Mouse (Mus musculus): ENCODE results near the gene Epha10.

The Epha10 gene

DNA sequence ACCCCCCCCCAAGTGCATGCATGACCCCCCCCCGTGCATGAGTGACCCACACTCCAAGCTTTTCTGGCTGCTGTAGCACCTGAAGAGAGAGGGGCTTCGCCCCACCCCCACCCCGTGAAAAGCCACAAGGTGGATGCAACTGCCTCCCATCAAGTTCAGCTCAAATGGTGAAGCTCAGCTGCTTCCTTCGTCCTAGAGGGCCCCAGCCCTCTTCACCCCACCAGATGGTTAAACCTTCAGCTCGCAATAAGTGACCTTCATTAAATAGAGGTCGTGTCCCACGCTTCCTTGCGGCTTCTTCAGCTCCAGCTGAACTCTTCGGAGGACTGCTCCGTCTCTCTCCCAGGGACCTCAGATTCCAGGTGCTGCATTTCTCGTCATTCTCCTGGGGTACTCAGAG is at the start of gene Epha10:
Epha10 (plus strand) TSS at position 301 of the 400 bp plus-strand sequence.
- DNase-seq: no peak

- no peak for DNase-seq
Observed at GRCm38 (mm10) chr4:124832796-124833195, 47.9 kb upstream of the Epha10 start.

DNA sequence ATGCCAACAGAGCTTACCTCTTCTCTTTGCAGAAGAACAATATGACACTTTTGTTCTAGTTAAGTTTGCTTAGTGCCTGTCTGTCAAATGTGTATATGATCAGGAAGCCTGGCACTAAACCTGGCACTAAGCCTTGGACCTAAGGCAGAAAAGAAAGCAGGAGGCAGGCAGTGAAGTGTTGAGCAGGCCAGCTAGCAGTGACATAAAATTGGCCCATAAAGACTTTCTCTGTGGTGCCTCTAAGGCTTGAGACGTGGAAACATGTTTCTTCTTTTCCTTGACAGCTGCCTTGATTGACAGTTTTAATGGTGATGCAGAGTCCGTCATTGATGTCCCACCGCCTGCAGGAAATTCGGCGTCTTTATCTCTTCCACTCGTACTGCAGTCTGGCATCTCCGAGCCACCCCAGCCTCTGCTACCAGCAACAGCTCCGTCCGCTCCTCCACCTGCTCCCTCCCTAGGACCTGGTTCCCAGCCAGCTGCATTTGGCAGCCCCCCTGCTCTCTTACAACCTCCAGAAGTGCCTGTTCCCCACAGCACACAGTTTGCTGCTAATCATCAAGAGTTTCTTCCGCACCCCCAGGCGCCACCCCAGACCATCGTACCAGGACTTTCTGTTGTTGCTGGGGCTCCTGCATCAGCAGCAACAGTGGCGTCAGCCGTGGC is 42.5 kb upstream of the Epha10 start:
- no peak for DNase-seq

GRCm38 (mm10) chr4:124840998-124841397 is 39.7 kb upstream of the Epha10 start:
- no peak for DNase-seq

- peak in 1 of 2 experiments; percentile 30 for DNase-seq
Observed at GRCm38 (mm10) chr4:124843493-124843892, 37.2 kb upstream of the Epha10 start.

DNA sequence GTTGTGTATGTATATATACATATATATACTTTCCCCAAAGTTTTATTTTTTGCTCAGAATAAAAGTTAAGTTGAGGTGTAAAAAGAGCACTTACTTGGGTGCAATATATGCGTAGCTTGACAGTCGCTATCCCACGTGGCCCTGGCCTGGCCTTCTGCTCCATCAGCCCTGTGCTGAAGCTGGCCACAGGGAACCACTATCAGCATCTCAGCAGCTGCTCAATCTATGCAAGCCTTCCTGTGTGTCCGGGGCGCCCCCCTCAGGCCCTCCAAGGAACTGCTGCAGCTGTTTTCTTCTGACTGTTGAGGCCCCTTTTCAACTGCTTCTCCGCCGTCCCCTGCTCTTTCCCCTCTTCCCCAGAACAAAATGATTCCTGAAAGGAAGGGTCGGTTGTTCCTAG is 33.1 kb upstream of the Epha10 start:
- peak; percentile 56 to 81 for DNase-seq

GRCm38 (mm10) chr4:124849631-124850260 is 31.0 kb upstream of the Epha10 start:
- peak; percentile 10 to 14 for DNase-seq

DNA sequence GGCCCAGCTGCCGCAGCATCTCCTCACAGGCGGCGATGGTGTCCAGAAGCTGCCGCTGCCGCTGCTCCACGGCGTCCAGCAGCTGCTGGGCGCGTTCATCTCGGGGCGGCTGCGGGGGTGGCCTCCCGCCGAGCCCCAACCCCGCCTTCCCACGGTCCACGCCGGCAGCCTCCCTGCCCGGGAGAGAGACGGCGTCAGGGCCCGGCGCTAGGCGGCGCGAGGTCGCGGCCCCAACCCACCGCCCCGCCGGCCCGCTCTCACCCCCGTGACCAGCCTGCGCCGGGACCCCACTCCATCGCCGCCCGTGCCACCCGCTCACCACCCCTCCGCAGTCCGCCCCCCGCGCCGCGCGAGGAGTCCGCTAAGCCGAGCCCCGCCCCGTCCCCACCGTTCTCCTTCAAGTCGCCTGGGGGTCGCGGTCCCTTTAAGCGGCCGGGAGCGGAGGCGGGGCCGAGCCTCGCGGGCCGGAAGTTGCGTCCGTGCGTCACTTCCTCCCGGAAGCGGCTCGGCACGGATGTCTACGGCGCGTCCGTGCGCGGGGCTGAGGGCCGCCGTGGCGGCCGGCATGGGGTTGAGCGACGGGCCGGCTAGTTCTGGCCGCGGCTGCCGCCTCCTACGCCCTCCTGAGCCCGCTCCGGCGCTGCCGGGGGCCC is 30.3 kb upstream of the Epha10 start, which contains the start of gene Yrdc:
Yrdc (plus strand) TSS at position 419 of the 653 bp plus-strand sequence.
- peak; percentile 86 to 93 for DNase-seq

GRCm38 (mm10) chr4:124850933-124851658 is 29.6 kb upstream of the Epha10 start, which contains the start of gene 1110065P20Rik:
Gene 1110065P20Rik, minus strand, starts transcription at chr4:124851196.
- DNase-seq: peak; percentile 62 to 69

DNA sequence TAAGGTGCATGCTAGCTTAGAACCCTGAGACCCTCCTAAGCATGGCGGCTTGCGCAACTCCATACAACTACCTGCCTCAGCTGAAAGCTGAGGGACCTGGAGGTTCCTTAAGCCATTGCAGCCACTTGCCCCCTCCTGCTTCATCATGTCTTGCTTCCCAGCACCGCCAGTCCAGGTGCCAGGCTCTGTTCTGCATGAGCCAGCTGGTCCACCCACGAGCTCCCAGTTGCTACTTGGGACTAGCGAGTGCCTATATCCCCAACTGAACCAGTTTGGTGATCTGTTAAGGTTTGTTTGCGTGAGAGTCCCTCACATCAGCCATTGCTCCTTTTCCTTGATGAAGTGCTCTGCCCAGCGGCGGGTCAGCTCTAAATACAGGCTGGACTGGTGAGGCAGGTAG is 24.4 kb upstream of the Epha10 start:
- no peak for DNase-seq

DNA sequence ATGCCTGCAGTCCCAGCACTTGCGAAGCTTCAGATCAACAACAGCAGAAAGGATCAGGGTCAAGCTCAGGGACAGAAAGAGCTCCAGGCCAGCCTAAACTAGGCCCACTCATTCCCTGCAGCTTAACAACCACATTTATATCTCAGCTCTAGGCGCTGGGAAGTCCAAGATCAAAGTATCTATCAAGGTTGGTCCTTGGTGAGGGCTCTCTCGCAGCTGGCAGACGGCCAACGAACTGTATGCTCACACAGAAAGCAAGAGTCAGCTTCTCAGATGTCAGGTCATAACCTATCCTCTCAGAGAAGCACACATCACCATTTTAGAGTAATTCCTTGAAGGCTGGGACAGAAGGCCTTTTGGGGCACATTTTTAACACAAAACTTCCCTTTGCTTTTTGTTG is 22.3 kb upstream of the Epha10 start:
- no peak for DNase-seq

DNA sequence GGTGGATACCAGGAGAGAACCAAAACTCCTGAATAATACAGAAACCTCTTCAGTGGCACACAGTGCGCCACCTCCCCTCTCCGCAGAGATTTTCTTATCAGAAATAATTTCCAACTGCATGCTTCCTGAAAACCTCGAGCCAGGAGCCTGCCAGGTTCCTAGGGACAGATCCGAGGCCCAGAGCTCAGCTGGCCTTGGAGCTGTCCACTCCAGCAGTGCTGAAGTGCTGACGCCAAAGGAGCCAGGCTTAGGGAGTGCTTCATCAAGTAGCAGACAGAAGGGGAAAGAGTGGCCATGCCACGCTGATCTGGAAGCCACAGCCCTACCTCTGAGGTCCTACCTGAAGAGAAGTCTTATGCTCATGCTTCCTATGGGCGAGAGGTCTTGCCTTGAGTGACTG is 20.3 kb upstream of the Epha10 start:
- DNase-seq: peak in 1 of 2 experiments; percentile 35

GRCm38 (mm10) chr4:124861283-124862188 is 19.2 kb upstream of the Epha10 start, which contains the start of gene Maneal:
Gene Maneal, minus strand, starts transcription at chr4:124862171.
- DNase-seq: no peak

DNA sequence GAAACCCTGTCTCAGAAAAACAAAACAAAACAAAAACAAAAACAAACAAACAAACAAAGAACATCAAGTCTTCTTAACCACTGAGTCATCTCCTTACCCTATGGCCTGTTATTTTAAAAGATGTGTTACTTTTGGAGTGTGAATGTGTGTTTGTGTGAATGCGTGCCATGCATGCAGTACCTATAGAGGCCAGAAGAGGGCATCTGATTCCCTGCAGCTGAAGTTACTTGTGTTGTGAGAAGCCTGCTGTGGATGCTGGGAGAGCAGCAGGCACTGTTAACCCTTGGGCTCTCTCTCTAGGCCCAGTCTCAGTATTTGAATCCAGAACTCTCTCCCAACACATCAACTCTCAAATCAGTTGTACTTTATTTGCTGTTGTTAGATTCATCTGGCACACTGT is 8.0 kb upstream of the Epha10 start:
- DNase-seq: no peak

- DNase-seq: no peak
Observed at GRCm38 (mm10) chr4:124881341-124881908, 726 bp downstream of the Epha10 start.

DNA sequence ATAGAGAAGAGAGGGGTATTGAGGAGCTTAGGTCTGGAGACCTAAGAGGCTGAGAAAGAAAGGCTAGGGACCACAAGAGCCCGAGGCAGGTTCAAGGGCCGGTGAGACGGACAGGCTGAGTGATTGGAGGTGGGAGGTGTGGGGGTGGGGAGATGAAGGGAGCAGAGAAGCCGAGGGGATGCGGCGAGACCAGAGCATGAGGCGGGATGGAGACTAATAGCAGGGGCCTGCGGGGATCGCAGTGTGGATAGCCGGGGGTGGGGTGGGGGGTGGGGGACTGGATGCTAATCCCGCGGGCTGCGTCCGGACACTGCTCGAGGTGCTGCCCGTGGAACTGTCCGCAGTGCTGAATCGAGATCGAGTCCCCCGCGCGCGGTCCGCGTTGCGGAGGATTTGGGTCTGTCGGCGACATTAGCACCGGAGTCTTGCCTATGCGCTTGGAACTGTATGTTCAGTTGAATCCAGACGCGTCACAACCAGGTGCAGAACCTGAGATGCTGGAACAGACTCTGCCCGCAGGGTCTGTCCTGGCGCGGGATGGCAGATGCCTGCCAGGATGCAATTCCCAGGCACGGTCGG is 1.5 kb downstream of the Epha10 start:
- DNase-seq: no peak

DNA sequence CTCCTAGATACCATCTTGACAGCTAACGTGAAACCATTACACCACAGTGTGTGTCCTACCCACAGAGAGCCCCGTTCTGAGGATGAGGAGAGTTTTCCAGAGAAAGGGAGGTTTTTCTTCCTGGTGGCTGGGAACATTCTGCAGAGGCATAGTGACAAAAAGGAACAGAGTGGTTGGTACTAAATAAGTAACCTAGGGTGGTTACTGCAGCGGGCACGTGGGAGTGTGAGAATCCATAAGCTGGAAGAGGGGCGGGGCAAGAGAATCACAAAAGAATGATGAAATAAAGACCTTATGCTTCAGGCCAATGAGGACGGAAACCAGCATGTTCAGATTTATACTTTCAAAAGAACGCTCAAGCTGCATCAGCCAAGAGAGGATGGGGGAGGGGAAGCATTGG is 8.0 kb downstream of the Epha10 start:
- DNase-seq: no peak

GRCm38 (mm10) chr4:124889935-124890334 is 9.2 kb downstream of the Epha10 start:
- no peak for DNase-seq

- no peak for DNase-seq
Observed at GRCm38 (mm10) chr4:124890831-124891230, 10.1 kb downstream of the Epha10 start.

- no peak for DNase-seq
Observed at GRCm38 (mm10) chr4:124893769-124894168, 13.1 kb downstream of the Epha10 start.
